Mouse (Mus musculus) lung, embryonic 16.5 days (tissue): Measurements from ENCODE around the gene Crmp1. TPM values are rescaled to one million over a fixed set of nuclear protein-coding genes. Genes with fewer than 3 reads are reported as not detected.

ENCODE experiments used
- ATAC-seq: fragments of 200-750 bp; cut with Nextera tagmentation; 2 replicates; pipeline ENCODE4 v1.8.0; 2017; ENCODE audit warnings: low read depth, mild to moderate bottlenecking, moderate library complexity
- H3K27ac ChIP-seq: fragments of 300-500 bp; sonication (generic); 2 replicates; pipeline ENCODE4 v1.5.1; 2014; ENCODE audit warnings: mild to moderate bottlenecking, control low read depth, low read length
- H3K27me3 ChIP-seq: fragments of 300-500 bp; sonication (generic); 2 replicates; pipeline ENCODE4 v1.6.1; 2014; ENCODE audit warnings: low read depth, low read length, mixed read lengths; ENCODE audit not compliant: control insufficient read depth, insufficient read depth
- H3K36me3 ChIP-seq: fragments of 300-500 bp; sonication (generic); 2 replicates; pipeline ENCODE4 v1.6.1; 2014; ENCODE audit warnings: low read length; ENCODE audit not compliant: control insufficient read depth, insufficient read depth
- H3K4me1 ChIP-seq: fragments of 300-500 bp; sonication (generic); replicated peaks from 2 replicates; pipeline ENCODE4 v1.6.1; 2014; ENCODE audit warnings: low read length, mixed read lengths; ENCODE audit not compliant: control insufficient read depth, insufficient read depth
- H3K4me2 ChIP-seq: fragments of 300-500 bp; sonication (generic); 2 replicates; pipeline ENCODE4 v1.6.1; 2014; ENCODE audit warnings: low read depth, low read length, control low read depth
- H3K4me3 ChIP-seq: fragments of 300-500 bp; sonication (generic); 2 replicates; pipeline ENCODE4 v1.5.1; 2014; ENCODE audit warnings: mild to moderate bottlenecking, low read length, control low read depth
- H3K9ac ChIP-seq: fragments of 300-500 bp; sonication (generic); 2 replicates; pipeline ENCODE4 v1.6.1; 2014; ENCODE audit warnings: low read length, control low read depth
- H3K9me3 ChIP-seq: fragments of 300-500 bp; sonication (generic); 2 replicates; pipeline ENCODE4 v1.6.1; 2016; ENCODE audit warnings: low read length; ENCODE audit not compliant: control insufficient read depth
- WGBS: fragments of 180-500 bp; shearing (Covaris S2); extraction: QIAGEN DNeasy Blood & Tissue Kit; methylation state at CpG from one replicate; pipeline ENCODE4 v1.1.7; 2014; 5-methylcytosine and 5-hydroxymethylcytosine counted together
- polyA plus RNA-seq: library from polyadenylated mRNA; unstranded; fragments of >200 nt; fragmentation: Nextera tagmentation; extraction: Ambion mirVana; gene quantifications from 2 replicates; pipeline ENCODE4 v1.2.1, GENCODE M21; 2015

Crmp1 gene
- polyA plus RNA-seq, 1 experiment from 2014 or later: 9.5 TPM

DNA sequence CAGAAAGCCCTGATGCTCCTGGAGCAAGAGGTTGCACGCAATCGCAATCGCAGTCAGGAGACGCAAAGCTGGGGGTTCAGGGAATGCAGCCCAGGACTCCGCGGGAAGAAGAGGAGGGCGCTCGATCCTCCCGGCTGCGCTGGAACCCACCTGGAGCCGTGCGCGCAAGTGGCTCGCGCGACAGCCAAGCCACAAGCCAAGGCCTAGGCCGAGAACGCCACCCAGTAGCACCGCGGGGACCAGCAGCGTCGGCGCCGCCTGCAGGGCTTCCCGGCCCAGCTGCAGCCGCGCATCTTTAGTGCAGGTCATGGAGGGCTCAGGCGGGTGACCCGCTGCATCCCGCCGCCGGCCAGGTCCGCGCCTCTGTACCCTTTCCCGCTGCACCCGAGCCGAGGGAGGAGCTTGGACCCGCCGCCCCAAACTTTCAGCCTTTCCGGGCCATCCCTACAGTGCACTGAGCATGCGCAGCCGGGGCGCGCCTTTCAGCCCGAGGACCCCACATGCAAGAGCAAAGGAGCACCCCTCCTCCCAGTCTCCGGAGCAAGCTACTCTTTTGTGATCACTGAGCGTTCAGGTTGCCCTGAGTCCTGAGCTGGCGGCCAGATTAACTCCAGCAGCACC, 94.9 kb downstream of the Crmp1 start, which contains the start of gene Evc:
Gene Evc, minus strand, starts transcription at position 410 of the 621 bp plus-strand sequence.
- no peaks in the 10 kb centered on the region for H3K36me3 ChIP-seq
- under 1% methylated on average over 48 of the region's 48 CpGs for WGBS
- H3K4me1 ChIP-seq: peaks cover 28% of the 10 kb centered on the region
- ATAC-seq: peak; percentile 72
- H3K27me3 ChIP-seq: no peaks in the 10 kb centered on the region
- H3K4me3 ChIP-seq: peak within 1 kb of the TSS; percentile 77
- peak within 1 kb of the TSS; percentile 41; the same call in 1 of the 2 replicates for H3K27ac ChIP-seq
- no peaks in the 10 kb centered on the region for H3K9me3 ChIP-seq
- H3K4me2 ChIP-seq: peak within 1 kb of the TSS; percentile 93
- H3K9ac ChIP-seq: peak within 1 kb of the TSS; percentile 82

- Histone ChIP-seq H3K4me1 (peaks cover 28% of the 10 kb centered on the region), H3K4me2 (peak overlapping the region; percentile 80), H3K27me3 (no peaks in the 10 kb centered on the region), H3K36me3 (no peaks in the 10 kb centered on the region), H3K4me3 (peak overlapping the region; percentile 77), H3K27ac (no peak overlapping the region; the same call in 1 of the 2 replicates), H3K9me3 (no peaks in the 10 kb centered on the region), H3K9ac (peak overlapping the region; percentile 82)
- peak; percentile 5; the same call in 1 of the 2 replicates for ATAC-seq
- WGBS: 54% methylated on average over 3 of the region's 3 CpGs
These were observed 96.0 kb downstream of the Crmp1 start for GRCm38 (mm10) chr5:37337696-37338095.

- Histone ChIP-seq H3K27ac (peak within 1 kb of the TSS; percentile 74), H3K4me2 (peak within 1 kb of the TSS; percentile 93), H3K9ac (peak within 1 kb of the TSS; percentile 82), H3K9me3 (no peaks in the 10 kb centered on the region), H3K27me3 (no peaks in the 10 kb centered on the region), H3K4me1 (peaks cover 28% of the 10 kb centered on the region), H3K36me3 (no peaks in the 10 kb centered on the region), H3K4me3 (peak within 1 kb of the TSS; percentile 77)
- peak; percentile 86 for ATAC-seq
- under 1% methylated on average over 26 of the region's 27 CpGs for WGBS
These were observed 96.5 kb downstream of the Crmp1 start, which contains the start of gene Evc2 for GRCm38 (mm10) chr5:37338288-37338687. Gene Evc2, plus strand, starts transcription at chr5:37338499.

Other genes with a start within 250 kb of the Crmp1 start
- not detected in 2 replicates for gene Gm1043, start 156.6 kb upstream of the Crmp1 start, polyA plus RNA-seq
- gene Evc, start 95.0 kb downstream of the Crmp1 start, polyA plus RNA-seq: 15.3 and 16.3 TPM in 2 replicates
- 14.3 and 15.0 TPM in 2 replicates for gene Evc2, start 96.6 kb downstream of the Crmp1 start, polyA plus RNA-seq